Mouse (Mus musculus): Measurements from ENCODE around the gene Vkorc1l1. TPM values are rescaled to one million over a fixed set of nuclear protein-coding genes. Genes with fewer than 3 reads are reported as not detected.

The Vkorc1l1 gene
- polyA plus RNA-seq, 1 experiment from 2014 or later, result 20.2 TPM

DNA sequence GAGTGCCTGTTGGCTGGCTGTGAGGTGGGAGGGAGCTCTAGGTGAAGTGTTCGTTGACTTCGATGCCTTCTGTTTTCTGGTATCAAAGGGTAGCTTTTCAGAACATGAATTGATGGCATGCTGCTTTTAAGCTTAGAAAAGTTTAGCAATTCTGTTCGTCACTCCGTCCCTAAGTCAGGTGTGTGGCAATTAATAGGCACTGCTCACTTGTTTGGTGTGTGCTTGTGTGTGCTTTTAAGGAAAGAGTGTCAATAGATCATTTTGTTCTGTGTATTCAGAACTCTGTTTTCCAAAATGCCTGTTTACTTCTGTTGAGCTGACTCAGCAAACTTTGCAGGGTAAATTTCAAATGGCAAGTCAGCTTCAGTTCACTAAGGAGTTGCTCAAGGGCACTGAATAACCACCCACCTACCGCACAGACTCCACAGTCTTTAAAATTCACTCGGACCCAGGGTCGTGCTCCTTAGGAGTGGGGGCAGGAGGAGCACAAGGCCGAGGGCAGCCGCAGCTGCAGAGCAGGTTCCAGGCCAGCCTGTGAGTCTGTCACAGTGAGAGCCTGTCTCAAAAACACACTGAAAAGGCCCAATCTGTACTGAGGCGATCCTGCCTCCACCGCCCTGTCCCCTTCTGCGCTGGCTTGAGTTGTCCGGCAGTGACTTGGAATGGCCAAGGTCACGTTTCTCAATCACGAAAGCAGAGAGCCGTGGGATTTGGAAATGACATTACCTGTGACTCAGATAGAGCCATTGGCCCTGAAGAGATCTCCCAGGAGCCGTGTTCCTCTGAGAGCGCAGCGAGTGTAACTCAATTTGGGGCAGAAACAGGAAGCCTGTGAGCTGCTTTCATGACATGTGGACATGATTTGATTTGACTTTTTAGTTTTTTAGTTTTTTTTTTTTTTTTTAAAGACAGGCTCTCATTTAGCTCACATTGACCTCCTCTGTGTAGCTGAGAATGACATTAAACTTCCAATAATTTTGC, 89.9 kb downstream of the Vkorc1l1 start:
- Histone ChIP-seq H3K27me3 (replicated peaks; ENCODE audit: control insufficient read depth, insufficient read depth, low read length) (no peaks in the 10 kb centered on the region), H3K27ac (ENCODE audit: low read depth) (no peak overlapping the region), H3K36me3 (ENCODE audit: control insufficient read depth, insufficient read depth, low read length) (peaks cover 9% of the 10 kb centered on the region; the same call in 1 of the 2 replicates), H3K9me3 (ENCODE audit: control insufficient read depth, low read length) (no peaks in the 10 kb centered on the region), H3K4me3 (ENCODE audit: low read depth, low read length) (no peak overlapping the region), H3K9ac (ENCODE audit: low read length) (no peak overlapping the region), H3K4me2 (ENCODE audit: low read length) (no peak overlapping the region), H3K4me1 (replicated peaks; ENCODE audit: control insufficient read depth, insufficient read depth, low read length) (no peaks in the 10 kb centered on the region; the same call in 1 of the 2 replicates)
- ATAC-seq (replicated peaks; ENCODE audit: low FRiP score, low TSS enrichment, low read depth) (no peak), DNase-seq (ENCODE audit: low spot score) (no peak)
- 89% methylated on average over 19 of the region's 19 CpGs for WGBS

DNA sequence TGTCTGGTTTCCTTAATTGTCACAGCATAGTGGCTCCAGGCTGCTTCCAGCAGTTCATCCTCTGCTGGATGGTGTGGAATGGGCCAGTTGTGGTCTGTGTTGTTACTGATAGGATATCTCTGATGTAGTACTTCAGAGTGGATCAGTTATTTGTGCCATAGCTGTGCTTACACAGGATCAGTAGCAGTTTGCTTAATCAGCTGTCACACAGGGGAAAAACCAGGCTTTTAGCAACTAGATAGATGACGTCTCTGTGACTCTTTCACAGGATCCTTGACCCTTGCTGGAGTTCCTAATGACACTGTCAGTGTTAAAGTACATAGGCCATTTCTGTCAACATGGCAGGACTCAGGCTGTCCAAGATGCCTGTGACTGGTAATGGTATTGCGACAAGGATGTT, 92.1 kb downstream of the Vkorc1l1 start:
- DNase-seq (ENCODE audit: low spot score) (no peak), ATAC-seq (replicated peaks; ENCODE audit: low FRiP score, low TSS enrichment, low read depth) (no peak)
- H3K36me3 ChIP-seq (ENCODE audit: control insufficient read depth, insufficient read depth, low read length), result peaks cover 22% of the 10 kb centered on the region; the same call in 1 of the 2 replicates
- 71% methylated on average over 2 of the region's 2 CpGs for WGBS
- H3K27ac ChIP-seq (ENCODE audit: low read depth), result no peak overlapping the region
- H3K9ac ChIP-seq (ENCODE audit: low read length), result no peak overlapping the region
- H3K27me3 ChIP-seq (replicated peaks; ENCODE audit: control insufficient read depth, insufficient read depth, low read length), result no peaks in the 10 kb centered on the region
- no peak overlapping the region for H3K4me2 ChIP-seq (ENCODE audit: low read length)
- H3K4me3 ChIP-seq (ENCODE audit: low read depth, low read length), result no peak overlapping the region
- no peaks in the 10 kb centered on the region for H3K9me3 ChIP-seq (ENCODE audit: control insufficient read depth, low read length)
- H3K4me1 ChIP-seq (replicated peaks; ENCODE audit: control insufficient read depth, insufficient read depth, low read length), result no peaks in the 10 kb centered on the region; the same call in 1 of the 2 replicates

Other genes with a start within 250 kb of the Vkorc1l1 start
- gene Sept14, start 233.5 kb upstream of the Vkorc1l1 start, polyA plus RNA-seq (2014; fragmentation: Nextera tagmentation; extraction: Ambion mirVana), result not detected in 2 replicates
- 211 and 218 TPM in 2 replicates for gene Mrps17, start 226.5 kb upstream of the Vkorc1l1 start, polyA plus RNA-seq (2014; fragmentation: Nextera tagmentation; extraction: Ambion mirVana)
- gene Nipsnap2, start 216.9 kb upstream of the Vkorc1l1 start, polyA plus RNA-seq (2014; fragmentation: Nextera tagmentation; extraction: Ambion mirVana), result 101 and 103 TPM in 2 replicates
- gene Psph, start 154.5 kb upstream of the Vkorc1l1 start, polyA plus RNA-seq (2014; fragmentation: Nextera tagmentation; extraction: Ambion mirVana), result 43.9 and 47.9 TPM in 2 replicates
- gene Sumf2, start 95.0 kb upstream of the Vkorc1l1 start, polyA plus RNA-seq (2014; fragmentation: Nextera tagmentation; extraction: Ambion mirVana), result 47.8 and 49.6 TPM in 2 replicates
- gene Chchd2, start 54.5 kb upstream of the Vkorc1l1 start, polyA plus RNA-seq (2014; fragmentation: Nextera tagmentation; extraction: Ambion mirVana), result 944 and 1,022 TPM in 2 replicates
- gene Zbed5, start 46.2 kb upstream of the Vkorc1l1 start, polyA plus RNA-seq (2014; fragmentation: Nextera tagmentation; extraction: Ambion mirVana), result 3.9 and 4.1 TPM in 2 replicates
- gene Phkg1, start 43.4 kb upstream of the Vkorc1l1 start, polyA plus RNA-seq (2014; fragmentation: Nextera tagmentation; extraction: Ambion mirVana), result 0.09 and 0.11 TPM in 2 replicates
- 1.9 and 2.7 TPM in 2 replicates for gene Nupr1l, start 33.4 kb upstream of the Vkorc1l1 start, polyA plus RNA-seq (2014; fragmentation: Nextera tagmentation; extraction: Ambion mirVana)
- gene Gusb, start 61.1 kb downstream of the Vkorc1l1 start, polyA plus RNA-seq (2014; fragmentation: Nextera tagmentation; extraction: Ambion mirVana), result 94.9 and 98.4 TPM in 2 replicates
- gene Asl, start 87.3 kb downstream of the Vkorc1l1 start, polyA plus RNA-seq (2014; fragmentation: Nextera tagmentation; extraction: Ambion mirVana), result 44.6 and 55.7 TPM in 2 replicates
- gene Crcp, start 87.3 kb downstream of the Vkorc1l1 start, polyA plus RNA-seq (2014; fragmentation: Nextera tagmentation; extraction: Ambion mirVana), result 19.7 and 23.4 TPM in 2 replicates
- 68.4 and 70.0 TPM in 2 replicates for gene Tpst1, start 131.4 kb downstream of the Vkorc1l1 start, polyA plus RNA-seq (2014; fragmentation: Nextera tagmentation; extraction: Ambion mirVana)
- 5.3 and 5.5 TPM in 2 replicates for gene Kctd7, start 202.9 kb downstream of the Vkorc1l1 start, polyA plus RNA-seq (2014; fragmentation: Nextera tagmentation; extraction: Ambion mirVana)
- 22.3 and 24.7 TPM in 2 replicates for gene Rabgef1, start 229.8 kb downstream of the Vkorc1l1 start, polyA plus RNA-seq (2014; fragmentation: Nextera tagmentation; extraction: Ambion mirVana)

All from intestine, embryonic 14.5 days (tissue).